Mouse (Mus musculus) left cerebral cortex, adult 11 months (tissue): Measurements from ENCODE around the gene Mgat1.
"Not testable (repeated sequence)": the region's sequence is repeated elsewhere in the genome, so short reads cannot be mapped to it uniquely, and the experiment has no call there.

Source experiments
- DNase-seq: peaks from one replicate; pipeline ENCODE4 v3.0.0; 2022; ENCODE audit warnings: low spot score

The Mgat1 gene

GRCm38 (mm10) chr11:49264622-49265021 is 20.6 kb downstream of the Mgat1 start:
- no peak for DNase-seq

GRCm38 (mm10) chr11:49265101-49265500 is 21.1 kb downstream of the Mgat1 start:
- no peak for DNase-seq

GRCm38 (mm10) chr11:49266671-49267070 is 22.7 kb downstream of the Mgat1 start:
- no peak for DNase-seq

- DNase-seq = no peak
Observed at GRCm38 (mm10) chr11:49267316-49267715, 23.3 kb downstream of the Mgat1 start.

- DNase-seq = no peak
Observed at GRCm38 (mm10) chr11:49267970-49268579, 24.1 kb downstream of the Mgat1 start.

- DNase-seq = no peak
Observed at GRCm38 (mm10) chr11:49269761-49270160, 25.8 kb downstream of the Mgat1 start.

- no peak for DNase-seq
Observed at GRCm38 (mm10) chr11:49270368-49270767, 26.4 kb downstream of the Mgat1 start.

GRCm38 (mm10) chr11:49271334-49271733 is 27.3 kb downstream of the Mgat1 start:
- no peak for DNase-seq

GRCm38 (mm10) chr11:49273834-49274519 is 30.0 kb downstream of the Mgat1 start:
- no peak for DNase-seq

- no peak for DNase-seq
Observed at GRCm38 (mm10) chr11:49278222-49278621, 34.2 kb downstream of the Mgat1 start, which contains the start of gene Olfr1393. Olfr1393 (plus strand) TSS chr11:49278304.

- DNase-seq = not testable (repeated sequence)
Observed at GRCm38 (mm10) chr11:49284982-49285381, 41.0 kb downstream of the Mgat1 start, which contains the start of gene Olfr1392. Olfr1392 (plus strand) TSS chr11:49285282.

- DNase-seq = peak; percentile 14
Observed at GRCm38 (mm10) chr11:49287251-49287650, 43.3 kb downstream of the Mgat1 start.

- no peak for DNase-seq
Observed at GRCm38 (mm10) chr11:49292777-49293176, 48.8 kb downstream of the Mgat1 start.

- no peak for DNase-seq
Observed at GRCm38 (mm10) chr11:49304441-49304840, 60.5 kb downstream of the Mgat1 start, which contains the start of gene Olfr10. Olfr10 (plus strand) TSS chr11:49304741.

GRCm38 (mm10) chr11:49308547-49308946 is 64.6 kb downstream of the Mgat1 start:
- not testable (repeated sequence) for DNase-seq
